Mouse (Mus musculus): ENCODE measurements around the gene Epdr1. TPM values are rescaled to one million over a fixed set of nuclear protein-coding genes. Genes with fewer than 3 reads are reported as not detected.
"Not testable (repeated sequence)": the region's sequence is repeated elsewhere in the genome, so short reads cannot be mapped to it uniquely, and the experiment has no call there.

Epdr1 gene
- polyA plus RNA-seq, 1 experiment, result 0.56 TPM

GRCm38 (mm10) chr13:19603719-19604118 lies 16.0 kb downstream of the Epdr1 start:
- Histone ChIP-seq H3K36me3 (ENCODE audit: control insufficient read depth, insufficient read depth, low read length) (no peaks in the 10 kb centered on the region), H3K4me3 (ENCODE audit: control insufficient read depth, low read depth, low read length) (no peak overlapping the region), H3K4me1 (ENCODE audit: control insufficient read depth, insufficient read depth, low read length) (no peaks in the 10 kb centered on the region), H3K27me3 (ENCODE audit: control insufficient read depth, insufficient read depth, low read length) (no peaks in the 10 kb centered on the region), H3K27ac (ENCODE audit: control insufficient read depth, insufficient read depth, low read depth, low read length) (no peak overlapping the region)
- TF ChIP-seq CTCF (IDR thresholded peaks at IDR 0.05; ENCODE audit: control insufficient read depth, insufficient read depth, insufficient replicate concordance, low read depth, low read length) (no peak), POLR2A (IDR thresholded peaks at IDR 0.05; ENCODE audit: control insufficient read depth, low read depth, low read length) (no peak)

GRCm38 (mm10) chr13:19602531-19602930 lies 17.2 kb downstream of the Epdr1 start:
- no peak for TF ChIP-seq POLR2A (IDR thresholded peaks at IDR 0.05; ENCODE audit: control insufficient read depth, low read depth, low read length)
- H3K27ac ChIP-seq (ENCODE audit: control insufficient read depth, insufficient read depth, low read depth, low read length), result no peak overlapping the region
- H3K36me3 ChIP-seq (ENCODE audit: control insufficient read depth, insufficient read depth, low read length), result no peaks in the 10 kb centered on the region
- H3K27me3 ChIP-seq (ENCODE audit: control insufficient read depth, insufficient read depth, low read length), result no peaks in the 10 kb centered on the region
- no peak overlapping the region for H3K4me3 ChIP-seq (ENCODE audit: control insufficient read depth, low read depth, low read length)
- no peaks in the 10 kb centered on the region for H3K4me1 ChIP-seq (ENCODE audit: control insufficient read depth, insufficient read depth, low read length)

GRCm38 (mm10) chr13:19599242-19599641 lies 20.5 kb downstream of the Epdr1 start:
- Histone ChIP-seq H3K36me3 (ENCODE audit: control insufficient read depth, insufficient read depth, low read length) (no peaks in the 10 kb centered on the region), H3K4me3 (ENCODE audit: control insufficient read depth, low read depth, low read length) (no peak overlapping the region), H3K27ac (ENCODE audit: control insufficient read depth, insufficient read depth, low read depth, low read length) (no peak overlapping the region), H3K4me1 (ENCODE audit: control insufficient read depth, insufficient read depth, low read length) (no peaks in the 10 kb centered on the region), H3K27me3 (ENCODE audit: control insufficient read depth, insufficient read depth, low read length) (no peaks in the 10 kb centered on the region)
- no peak for TF ChIP-seq POLR2A (IDR thresholded peaks at IDR 0.05; ENCODE audit: control insufficient read depth, low read depth, low read length)
- no peak for TF ChIP-seq CTCF (IDR thresholded peaks at IDR 0.05; ENCODE audit: control insufficient read depth, insufficient read depth, insufficient replicate concordance, low read depth, low read length)

GRCm38 (mm10) chr13:19595141-19595540 lies 24.6 kb downstream of the Epdr1 start:
- no peaks in the 10 kb centered on the region for H3K27me3 ChIP-seq (ENCODE audit: control insufficient read depth, insufficient read depth, low read length)
- H3K4me3 ChIP-seq (ENCODE audit: control insufficient read depth, low read depth, low read length), result no peak overlapping the region
- no peaks in the 10 kb centered on the region for H3K36me3 ChIP-seq (ENCODE audit: control insufficient read depth, insufficient read depth, low read length)
- TF ChIP-seq POLR2A (IDR thresholded peaks at IDR 0.05; ENCODE audit: control insufficient read depth, low read depth, low read length) (no peak), CTCF (IDR thresholded peaks at IDR 0.05; ENCODE audit: control insufficient read depth, insufficient read depth, insufficient replicate concordance, low read depth, low read length) (no peak)
- no peaks in the 10 kb centered on the region for H3K4me1 ChIP-seq (ENCODE audit: control insufficient read depth, insufficient read depth, low read length)
- H3K27ac ChIP-seq (ENCODE audit: control insufficient read depth, insufficient read depth, low read depth, low read length), result no peak overlapping the region

- Histone ChIP-seq H3K36me3 (ENCODE audit: control insufficient read depth, insufficient read depth, low read length) (no peaks in the 10 kb centered on the region), H3K27ac (ENCODE audit: control insufficient read depth, insufficient read depth, low read depth, low read length) (no peak overlapping the region), H3K4me3 (ENCODE audit: control insufficient read depth, low read depth, low read length) (no peak overlapping the region), H3K27me3 (ENCODE audit: control insufficient read depth, insufficient read depth, low read length) (no peaks in the 10 kb centered on the region), H3K4me1 (ENCODE audit: control insufficient read depth, insufficient read depth, low read length) (no peaks in the 10 kb centered on the region)
- no peak for TF ChIP-seq CTCF (IDR thresholded peaks at IDR 0.05; ENCODE audit: control insufficient read depth, insufficient read depth, insufficient replicate concordance, low read depth, low read length)
- no peak for TF ChIP-seq POLR2A (IDR thresholded peaks at IDR 0.05; ENCODE audit: control insufficient read depth, low read depth, low read length)
Observed at GRCm38 (mm10) chr13:19590996-19591759, 28.5 kb downstream of the Epdr1 start.

- no peak overlapping the region for H3K4me3 ChIP-seq (ENCODE audit: control insufficient read depth, low read depth, low read length)
- no peak overlapping the region for H3K27ac ChIP-seq (ENCODE audit: control insufficient read depth, insufficient read depth, low read depth, low read length)
- H3K27me3 ChIP-seq (ENCODE audit: control insufficient read depth, insufficient read depth, low read length), result no peaks in the 10 kb centered on the region
- no peaks in the 10 kb centered on the region for H3K36me3 ChIP-seq (ENCODE audit: control insufficient read depth, insufficient read depth, low read length)
- H3K4me1 ChIP-seq (ENCODE audit: control insufficient read depth, insufficient read depth, low read length), result no peaks in the 10 kb centered on the region
- no peak for TF ChIP-seq POLR2A (IDR thresholded peaks at IDR 0.05; ENCODE audit: control insufficient read depth, low read depth, low read length)
- TF ChIP-seq CTCF (IDR thresholded peaks at IDR 0.05; ENCODE audit: control insufficient read depth, insufficient read depth, insufficient replicate concordance, low read depth, low read length), result no peak
Observed at GRCm38 (mm10) chr13:19575947-19576346, 43.8 kb downstream of the Epdr1 start.

GRCm38 (mm10) chr13:19574723-19575122 lies 45.0 kb downstream of the Epdr1 start:
- H3K4me3 ChIP-seq (ENCODE audit: control insufficient read depth, low read depth, low read length); H3K36me3 ChIP-seq (ENCODE audit: control insufficient read depth, insufficient read depth, low read length); H3K27ac ChIP-seq (ENCODE audit: control insufficient read depth, insufficient read depth, low read depth, low read length); H3K27me3 ChIP-seq (ENCODE audit: control insufficient read depth, insufficient read depth, low read length); H3K4me1 ChIP-seq (ENCODE audit: control insufficient read depth, insufficient read depth, low read length): not testable (repeated sequence)

- not testable (repeated sequence) for H3K36me3 ChIP-seq (ENCODE audit: control insufficient read depth, insufficient read depth, low read length); H3K4me3 ChIP-seq (ENCODE audit: control insufficient read depth, low read depth, low read length); H3K27me3 ChIP-seq (ENCODE audit: control insufficient read depth, insufficient read depth, low read length); H3K4me1 ChIP-seq (ENCODE audit: control insufficient read depth, insufficient read depth, low read length); H3K27ac ChIP-seq (ENCODE audit: control insufficient read depth, insufficient read depth, low read depth, low read length)
Observed at GRCm38 (mm10) chr13:19570166-19570565, 49.6 kb downstream of the Epdr1 start.
